Mouse (Mus musculus) cerebellum, adult 9-10 months (tissue): ENCODE measurements around the gene Son.

Source experiments
- DNase-seq: peaks from one replicate; pipeline ENCODE4 v3.0.0; 2022

Son gene

GRCm38 (mm10) chr16:91647461-91648219 is at the start of gene Son:
TSS of gene Son (plus strand) at chr16:91647506.
- peak; percentile 96 for DNase-seq

- DNase-seq = peak; percentile 99
These were observed 49.7 kb upstream of the Son start, which contains the start of gene Tmem50b for GRCm38 (mm10) chr16:91597672-91598010. TSS of gene Tmem50b (minus strand) at chr16:91597800.

DNA sequence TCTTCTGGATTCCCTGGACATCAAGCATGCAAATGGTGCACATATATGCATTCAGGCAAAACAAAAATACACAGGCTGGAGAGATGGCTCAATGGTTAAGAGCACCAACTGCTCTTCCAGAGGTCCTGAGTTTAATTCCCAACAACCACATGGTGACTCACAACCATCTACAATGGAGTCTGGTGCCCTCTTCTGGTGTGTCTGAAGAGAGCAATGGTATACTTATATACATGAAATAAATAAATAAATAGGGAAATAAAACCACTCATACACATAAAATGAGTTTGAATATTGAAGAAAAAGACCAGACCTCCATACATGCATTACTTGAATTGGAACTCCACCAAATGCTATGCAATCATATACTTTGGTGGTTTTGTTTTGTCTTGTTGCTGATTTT is 48.1 kb upstream of the Son start:
- DNase-seq = no peak

GRCm38 (mm10) chr16:91601081-91601480 is 46.2 kb upstream of the Son start:
- DNase-seq = no peak

- DNase-seq = no peak
These were observed 45.6 kb upstream of the Son start for GRCm38 (mm10) chr16:91601693-91602092.

GRCm38 (mm10) chr16:91605156-91605555 is 42.1 kb upstream of the Son start:
- no peak for DNase-seq

DNA sequence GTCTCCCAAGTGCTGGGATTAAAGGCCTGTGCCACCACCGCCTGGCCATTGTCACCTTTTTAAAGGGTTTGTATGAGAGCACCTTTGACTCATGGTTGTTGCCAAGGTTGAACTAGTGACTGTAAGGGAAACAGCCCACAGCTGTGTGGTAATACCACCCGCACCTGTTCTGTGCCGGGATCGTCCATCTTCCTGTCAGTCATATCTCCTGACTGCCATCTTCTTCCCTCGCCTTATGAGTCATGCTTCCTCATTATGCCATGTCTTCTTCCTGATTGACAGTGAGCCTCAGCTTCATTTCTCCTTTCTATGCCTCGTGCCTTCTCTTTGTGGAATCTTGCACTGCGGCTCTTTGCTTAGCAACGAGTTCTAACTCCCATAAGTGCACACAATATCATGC is 40.3 kb upstream of the Son start:
- no peak for DNase-seq

DNA sequence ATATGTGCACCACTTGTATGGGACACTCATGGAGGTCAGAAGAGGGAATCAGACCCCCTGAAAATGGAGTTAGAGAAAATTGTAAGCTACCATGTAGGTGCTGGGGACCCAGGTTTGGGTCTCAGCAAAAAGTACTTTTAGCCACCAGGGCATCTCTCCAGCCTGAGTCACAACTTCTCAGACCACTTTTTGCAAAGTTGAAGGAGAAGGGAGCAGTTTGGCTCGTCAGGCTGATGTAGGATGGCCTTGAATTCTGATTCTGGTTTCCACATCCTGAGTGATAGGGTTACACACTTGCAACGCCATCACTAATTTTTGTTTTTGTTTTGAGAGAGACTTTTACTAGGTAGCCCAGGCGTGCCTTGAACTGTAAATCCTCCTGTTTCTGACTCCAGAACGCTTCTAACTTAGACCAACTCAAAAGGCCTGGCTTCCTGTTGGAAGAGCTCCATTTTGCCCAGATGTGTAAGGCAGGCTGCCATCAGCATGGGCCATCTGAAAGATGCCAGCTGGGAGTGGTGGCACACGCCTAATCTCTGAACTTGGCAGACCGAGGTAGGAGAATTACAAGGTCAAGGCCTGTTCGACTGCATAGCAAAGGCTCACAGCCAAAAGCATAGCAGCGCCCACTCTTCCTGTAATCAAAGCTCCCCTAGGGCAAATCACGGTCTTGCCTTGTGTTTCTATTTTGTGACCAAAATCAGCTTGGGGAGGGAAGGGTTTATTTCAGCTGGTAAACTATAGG is 37.6 kb upstream of the Son start:
- no peak for DNase-seq

DNA sequence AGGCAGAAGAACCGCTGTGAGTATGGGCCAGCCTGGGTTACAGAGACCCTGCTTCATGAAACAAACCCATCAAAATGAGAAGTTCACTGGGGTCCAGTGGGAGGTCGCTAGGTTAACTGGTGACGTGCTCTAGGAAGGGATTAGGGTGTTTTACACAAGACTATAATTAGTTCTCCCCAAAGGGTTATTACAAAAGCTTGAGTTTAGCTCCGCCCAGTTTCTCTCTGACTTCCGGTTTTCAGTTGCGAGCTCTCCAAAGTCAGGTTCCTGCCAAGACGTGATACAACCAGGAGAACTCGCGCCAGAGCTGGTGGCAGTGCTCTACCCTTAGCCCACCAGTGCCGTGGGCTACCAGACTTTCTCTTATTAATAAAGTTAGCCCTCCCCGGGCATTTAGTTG is 36.1 kb upstream of the Son start:
- no peak for DNase-seq

- DNase-seq = no peak
These were observed 34.8 kb upstream of the Son start for GRCm38 (mm10) chr16:91612525-91612924.

DNA sequence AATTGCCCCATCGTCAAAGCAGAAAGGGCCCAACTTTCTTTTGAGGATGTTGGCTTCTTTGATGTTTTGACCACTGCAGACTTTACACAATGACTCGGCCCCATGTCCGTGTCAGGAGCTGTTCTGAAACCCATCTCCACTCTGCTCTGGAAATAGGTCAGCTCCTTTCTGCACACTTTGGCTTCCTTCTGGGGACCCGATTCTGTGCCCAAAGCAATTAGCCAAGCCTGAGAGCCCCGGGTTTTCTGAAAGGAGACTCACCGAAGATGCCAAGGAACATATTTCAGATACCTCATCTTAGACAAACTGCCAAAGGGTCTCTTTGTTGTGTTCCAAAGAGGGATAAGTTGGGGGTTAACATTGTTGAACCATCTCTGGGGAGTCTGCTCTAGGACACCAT is 32.8 kb upstream of the Son start:
- no peak for DNase-seq

GRCm38 (mm10) chr16:91618511-91619501 is 28.5 kb upstream of the Son start, which contains the start of gene Dnajc28:
TSS of gene Dnajc28 (minus strand) at chr16:91619026.
- DNase-seq = peak; percentile 90

GRCm38 (mm10) chr16:91620185-91620584 is 27.1 kb upstream of the Son start:
- peak; percentile 31 for DNase-seq

GRCm38 (mm10) chr16:91620991-91621390 is 26.3 kb upstream of the Son start:
- no peak for DNase-seq

- DNase-seq = no peak
These were observed 24.2 kb upstream of the Son start for GRCm38 (mm10) chr16:91623074-91623473.

- DNase-seq = no peak
These were observed 19.5 kb upstream of the Son start for GRCm38 (mm10) chr16:91627831-91628230.

- DNase-seq = no peak
These were observed 18.6 kb upstream of the Son start for GRCm38 (mm10) chr16:91628673-91629072.

DNA sequence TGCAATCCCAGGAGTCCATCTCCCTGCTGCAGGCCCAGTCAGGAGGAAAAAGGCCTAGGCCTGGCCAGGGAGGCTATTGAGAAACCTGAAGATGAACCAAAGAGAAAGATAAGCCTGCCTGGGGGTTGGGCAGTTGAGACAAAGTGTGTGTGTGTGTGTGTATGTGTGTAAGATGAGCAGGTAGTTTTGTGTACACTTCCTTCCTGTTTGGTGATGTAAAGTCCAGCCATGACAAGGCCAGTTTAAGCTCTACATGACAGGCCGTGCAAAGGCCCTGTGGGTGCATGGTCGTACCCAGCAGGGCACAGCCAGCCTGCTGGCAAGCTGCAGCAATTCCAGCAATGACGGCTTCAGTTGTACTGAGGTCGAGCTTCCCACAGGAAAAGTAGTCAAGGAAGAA is 17.6 kb upstream of the Son start:
- no peak for DNase-seq

- DNase-seq = no peak
These were observed 16.7 kb upstream of the Son start for GRCm38 (mm10) chr16:91630584-91630983.

DNA sequence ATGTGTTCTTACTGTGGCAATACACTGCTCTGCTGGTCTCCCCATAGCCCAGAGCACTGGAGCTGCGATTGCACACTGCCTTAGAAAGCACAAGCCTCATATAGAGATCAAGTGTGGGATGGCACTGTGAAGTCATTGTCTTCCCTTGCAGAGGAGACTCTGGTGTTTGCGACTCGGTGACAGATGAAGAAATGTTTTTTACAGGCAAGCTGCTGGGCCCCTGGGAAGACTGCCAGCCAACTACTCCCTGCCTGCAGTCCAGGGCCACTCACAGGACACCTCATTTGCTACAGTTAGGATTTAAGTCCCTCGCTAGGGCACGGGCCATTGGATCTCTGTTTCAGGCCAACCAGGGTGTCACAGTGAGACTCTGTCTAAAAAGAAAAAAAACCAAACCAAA is 14.9 kb upstream of the Son start:
- DNase-seq = no peak

DNA sequence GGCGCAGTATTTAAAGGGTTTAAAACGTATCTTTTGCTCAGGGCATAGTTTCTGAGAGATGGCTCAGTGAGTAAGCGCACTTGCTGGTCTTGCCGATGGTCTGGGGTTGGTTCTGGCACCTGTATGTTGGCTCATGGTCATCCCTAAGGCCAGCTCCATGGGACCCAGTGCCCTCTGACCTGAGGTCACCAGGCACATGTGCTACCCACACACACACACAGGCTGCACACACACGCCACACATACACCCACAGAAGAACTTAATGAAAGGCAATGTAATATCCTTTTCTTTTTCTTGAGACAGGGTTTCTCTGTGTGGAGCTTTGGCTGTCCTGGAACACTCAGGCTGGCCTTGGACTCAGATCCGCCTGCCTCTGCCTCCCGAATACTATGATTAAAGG is 14.4 kb upstream of the Son start:
- DNase-seq = no peak

- DNase-seq = no peak
These were observed 13.7 kb upstream of the Son start for GRCm38 (mm10) chr16:91633641-91634040.

DNA sequence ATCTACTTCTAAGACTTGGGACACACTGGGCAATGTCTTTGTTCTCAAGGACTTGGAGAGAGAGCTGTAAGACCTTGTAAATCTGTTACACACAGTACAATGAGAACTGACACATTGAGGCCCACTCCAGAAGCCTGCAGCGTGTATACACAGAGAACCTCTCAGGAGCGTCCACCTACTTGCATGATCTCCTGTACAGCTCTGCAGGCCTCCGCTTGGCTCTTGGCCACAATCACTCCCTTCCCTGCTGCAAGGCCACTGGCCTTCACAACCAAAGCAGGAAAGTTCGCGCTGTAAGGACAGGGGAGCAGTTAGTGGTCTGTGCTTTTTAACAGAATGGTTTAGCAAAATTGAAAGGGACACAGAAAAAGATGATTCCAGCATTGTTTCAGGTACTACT is 8.1 kb upstream of the Son start:
- DNase-seq = no peak
